Mouse (Mus musculus) forebrain, embryonic 10.5 days (tissue): ENCODE measurements around the gene Adamts17. TPM values are rescaled to one million over a fixed set of nuclear protein-coding genes. Genes with fewer than 3 reads are reported as not detected.

Experiments
- DNase-seq: peaks from one replicate; pipeline ENCODE4 v3.0.0-alpha.2; 2017; ENCODE audit warnings: low spot score; ENCODE audit errors: extremely low spot score
- H3K27ac ChIP-seq: fragments of 300-500 bp; sonication (generic); 2 replicates; pipeline ENCODE4 v1.5.1; 2016; ENCODE audit warnings: mild to moderate bottlenecking
- H3K27me3 ChIP-seq: fragments of 300-500 bp; sonication (generic); 2 replicates; pipeline ENCODE4 v1.6.1; 2016; ENCODE audit warnings: mild to moderate bottlenecking; ENCODE audit not compliant: poor library complexity, severe bottlenecking
- H3K36me3 ChIP-seq: fragments of 300-500 bp; sonication (generic); replicated peaks from 2 replicates; pipeline ENCODE4 v1.6.1; 2016; ENCODE audit warnings: mild to moderate bottlenecking, moderate library complexity
- H3K4me1 ChIP-seq: fragments of 300-500 bp; sonication (generic); 2 replicates; pipeline ENCODE4 v1.6.1; 2016
- H3K4me3 ChIP-seq: fragments of 300-500 bp; sonication (generic); 2 replicates; pipeline ENCODE4 v1.5.1; 2016; ENCODE audit warnings: mild to moderate bottlenecking, moderate library complexity
- H3K9me3 ChIP-seq: fragments of 300-500 bp; sonication (generic); 2 replicates; pipeline ENCODE4 v1.6.1; 2016; ENCODE audit warnings: mild to moderate bottlenecking, moderate library complexity
- WGBS: fragments of 180-500 bp; shearing (Covaris S2); methylation state at CpG from one replicate; pipeline ENCODE4 v1.1.7; 2016; 5-methylcytosine and 5-hydroxymethylcytosine counted together
- polyA plus RNA-seq: library from polyadenylated mRNA; unstranded; fragments of >200 nt; fragmentation: Nextera tagmentation; extraction: Ambion mirVana; gene quantifications from 2 replicates; pipeline ENCODE4 v1.2.1, GENCODE M21; 2016

Gene Adamts17
- polyA plus RNA-seq, result 0.89 and 1.1 TPM in 2 replicates

GRCm38 (mm10) chr7:66839463-66840007 lies at the start of gene Adamts17:
Gene Adamts17 (plus strand): TSS chr7:66839735.
- H3K27me3 ChIP-seq, result peaks cover 69% of the 10 kb centered on the region
- peak; percentile 90 for DNase-seq
- WGBS, result 0% methylated on average over 30 of the region's 30 CpGs
- no peaks in the 10 kb centered on the region for H3K36me3 ChIP-seq
- peak within 1 kb of the TSS; percentile 63; the same call in 1 of the 2 replicates for H3K27ac ChIP-seq
- peaks cover 16% of the 10 kb centered on the region for H3K4me1 ChIP-seq
- H3K9me3 ChIP-seq, result no peaks in the 10 kb centered on the region
- H3K4me3 ChIP-seq, result peak within 1 kb of the TSS; percentile 76

GRCm38 (mm10) chr7:66789860-66790748 lies 49.4 kb upstream of the Adamts17 start:
- Histone ChIP-seq H3K4me1 (peaks cover 12% of the 10 kb centered on the region), H3K27ac (no peak overlapping the region), H3K36me3 (no peaks in the 10 kb centered on the region), H3K9me3 (no peaks in the 10 kb centered on the region), H3K27me3 (no peaks in the 10 kb centered on the region), H3K4me3 (no peak overlapping the region)
- no peak for DNase-seq
- 27% methylated on average over 8 of the region's 8 CpGs for WGBS

- peaks cover 12% of the 10 kb centered on the region for H3K4me1 ChIP-seq
- no peak overlapping the region for H3K27ac ChIP-seq
- no peak overlapping the region for H3K4me3 ChIP-seq
- WGBS, result 94% methylated on average over 3 of the region's 3 CpGs
- H3K27me3 ChIP-seq, result no peaks in the 10 kb centered on the region
- DNase-seq, result no peak
- H3K9me3 ChIP-seq, result no peaks in the 10 kb centered on the region
- H3K36me3 ChIP-seq, result no peaks in the 10 kb centered on the region
Observed at GRCm38 (mm10) chr7:66791022-66791421, 48.5 kb upstream of the Adamts17 start.

GRCm38 (mm10) chr7:66796909-66797308 lies 42.6 kb upstream of the Adamts17 start:
- WGBS, result 78% methylated on average over 1 of the region's 1 CpGs
- H3K9me3 ChIP-seq, result no peaks in the 10 kb centered on the region
- no peaks in the 10 kb centered on the region for H3K4me1 ChIP-seq
- no peak for DNase-seq
- H3K27ac ChIP-seq, result no peak overlapping the region
- no peaks in the 10 kb centered on the region for H3K27me3 ChIP-seq
- H3K36me3 ChIP-seq, result no peaks in the 10 kb centered on the region
- H3K4me3 ChIP-seq, result no peak overlapping the region

GRCm38 (mm10) chr7:66797345-66797744 lies 42.2 kb upstream of the Adamts17 start:
- Histone ChIP-seq H3K27ac (no peak overlapping the region), H3K27me3 (no peaks in the 10 kb centered on the region), H3K4me1 (0 out of 2 replicates have a peak, but pooled peaks cover 1% of the 10 kb centered on the region), H3K4me3 (no peak overlapping the region), H3K36me3 (no peaks in the 10 kb centered on the region), H3K9me3 (no peaks in the 10 kb centered on the region)
- no peak for DNase-seq
- 87% methylated on average over 1 of the region's 1 CpGs for WGBS

- Histone ChIP-seq H3K27ac (no peak overlapping the region), H3K36me3 (no peaks in the 10 kb centered on the region), H3K9me3 (no peaks in the 10 kb centered on the region), H3K27me3 (no peaks in the 10 kb centered on the region), H3K4me3 (no peak overlapping the region), H3K4me1 (peaks cover 10% of the 10 kb centered on the region)
- 52% methylated on average over 5 of the region's 5 CpGs for WGBS
- DNase-seq, result peak; percentile 16
Observed at GRCm38 (mm10) chr7:66798826-66799225, 40.7 kb upstream of the Adamts17 start.

- Histone ChIP-seq H3K9me3 (no peaks in the 10 kb centered on the region), H3K4me3 (no peak overlapping the region), H3K36me3 (no peaks in the 10 kb centered on the region), H3K27ac (no peak overlapping the region), H3K4me1 (peaks cover 11% of the 10 kb centered on the region), H3K27me3 (no peaks in the 10 kb centered on the region)
- WGBS, result 86% methylated on average over 5 of the region's 5 CpGs
- DNase-seq, result no peak
Observed at GRCm38 (mm10) chr7:66800784-66801183, 38.8 kb upstream of the Adamts17 start.

GRCm38 (mm10) chr7:66801785-66802184 lies 37.8 kb upstream of the Adamts17 start:
- Histone ChIP-seq H3K4me3 (no peak overlapping the region), H3K9me3 (no peaks in the 10 kb centered on the region), H3K27ac (no peak overlapping the region), H3K4me1 (peaks cover 11% of the 10 kb centered on the region), H3K27me3 (no peaks in the 10 kb centered on the region), H3K36me3 (no peaks in the 10 kb centered on the region)
- no peak for DNase-seq

GRCm38 (mm10) chr7:66803798-66804197 lies 35.7 kb upstream of the Adamts17 start:
- Histone ChIP-seq H3K36me3 (no peaks in the 10 kb centered on the region), H3K4me1 (peaks cover 11% of the 10 kb centered on the region), H3K27ac (no peak overlapping the region), H3K27me3 (no peaks in the 10 kb centered on the region), H3K4me3 (no peak overlapping the region), H3K9me3 (no peaks in the 10 kb centered on the region)
- WGBS, result 74% methylated on average over 5 of the region's 5 CpGs
- no peak for DNase-seq

GRCm38 (mm10) chr7:66806801-66807200 lies 32.7 kb upstream of the Adamts17 start:
- no peak overlapping the region for H3K4me3 ChIP-seq
- peaks cover 11% of the 10 kb centered on the region for H3K4me1 ChIP-seq
- 69% methylated on average over 3 of the region's 3 CpGs for WGBS

GRCm38 (mm10) chr7:66810436-66810835 lies 29.1 kb upstream of the Adamts17 start:
- DNase-seq, result no peak

More at GRCm38 (mm10) chr7:66806801-66807200, 32.7 kb upstream of the Adamts17 start:
- DNase-seq, result no peak
- H3K9me3 ChIP-seq, result no peaks in the 10 kb centered on the region
- H3K36me3 ChIP-seq, result no peaks in the 10 kb centered on the region
- H3K27ac ChIP-seq, result no peak overlapping the region
- no peaks in the 10 kb centered on the region for H3K27me3 ChIP-seq

GRCm38 (mm10) chr7:66811294-66811693 lies 28.2 kb upstream of the Adamts17 start:
- 86% methylated on average over 1 of the region's 1 CpGs for WGBS
- Histone ChIP-seq H3K9me3 (no peaks in the 10 kb centered on the region), H3K4me3 (no peak overlapping the region), H3K36me3 (no peaks in the 10 kb centered on the region), H3K27ac (no peak overlapping the region), H3K27me3 (no peaks in the 10 kb centered on the region), H3K4me1 (no peaks in the 10 kb centered on the region)
- DNase-seq, result no peak

More at GRCm38 (mm10) chr7:66810436-66810835, 29.1 kb upstream of the Adamts17 start:
- Histone ChIP-seq H3K9me3 (no peaks in the 10 kb centered on the region), H3K36me3 (no peaks in the 10 kb centered on the region), H3K4me3 (no peak overlapping the region), H3K27me3 (no peaks in the 10 kb centered on the region), H3K27ac (no peak overlapping the region), H3K4me1 (no peaks in the 10 kb centered on the region)
- 95% methylated on average over 7 of the region's 7 CpGs for WGBS

- no peaks in the 10 kb centered on the region for H3K4me1 ChIP-seq
- H3K27me3 ChIP-seq, result no peaks in the 10 kb centered on the region
- no peak overlapping the region for H3K4me3 ChIP-seq
- H3K9me3 ChIP-seq, result no peaks in the 10 kb centered on the region
- WGBS, result 92% methylated on average over 4 of the region's 4 CpGs
- no peaks in the 10 kb centered on the region for H3K36me3 ChIP-seq
- H3K27ac ChIP-seq, result no peak overlapping the region
- no peak for DNase-seq
Observed at GRCm38 (mm10) chr7:66812289-66812688, 27.2 kb upstream of the Adamts17 start.
